In genomic region chr4:135353794-135354450, GRCm38 (mm10) we compare ENCODE assay signal across 8 mouse cellular contexts. TPM values are rescaled to one million over a fixed set of nuclear protein-coding genes. Genes with fewer than 3 reads are reported as not detected.
DNase-seq lines count a peak whose midpoint lies in the region; ATAC-seq and TF ChIP-seq lines count a peak whose summit lies in the region.

No protein-coding gene starts in this region.

- DNase-seq in testis, postnatal 10 days (ENCODE audit: low spot score), result no peak
- peak; percentile 8 to 14 for DNase-seq in cerebellum, postnatal 14 days
- no peak for DNase-seq in frontal cortex, postnatal 25 days (ENCODE audit: low spot score in 2 of 2)
- DNase-seq in left cerebral cortex, postnatal 4 days, result no peak

- H3K27me3 ChIP-seq in testis, adult 2 months (ENCODE audit: control insufficient read depth, insufficient read depth, low read length), result no peaks in the 10 kb centered on the region
- H3K27me3 ChIP-seq in heart, embryonic 14.5 days (ENCODE audit: control insufficient read depth, insufficient read depth, low read length), result no peaks in the 10 kb centered on the region
- no peaks in the 10 kb centered on the region; the same call in 1 of the 2 replicates for H3K27me3 ChIP-seq in liver, embryonic 12.5 days (replicated peaks)
- H3K27me3 ChIP-seq in neural tube, embryonic 12.5 days (replicated peaks), result no peaks in the 10 kb centered on the region

- ATAC-seq in heart, embryonic 14.5 days (ENCODE audit: insufficient number of reproducible peaks, insufficient read depth, low FRiP score, low read depth), result no peak
- peak; percentile 70 for ATAC-seq in liver, embryonic 12.5 days
- ATAC-seq in neural tube, embryonic 12.5 days (ENCODE audit: low FRiP score, low read depth), result peak; percentile 27

- H3K9me3 ChIP-seq in heart, embryonic 14.5 days (ENCODE audit: control insufficient read depth, low read length), result no peaks in the 10 kb centered on the region
- H3K9me3 ChIP-seq in liver, embryonic 12.5 days (replicated peaks), result no peaks in the 10 kb centered on the region
- H3K9me3 ChIP-seq in neural tube, embryonic 12.5 days, result no peaks in the 10 kb centered on the region

- peak overlapping the region; percentile 80 for H3K4me2 ChIP-seq in heart, embryonic 14.5 days (ENCODE audit: low read length)
- H3K4me2 ChIP-seq in liver, embryonic 12.5 days, result peak overlapping the region; percentile 89
- peak overlapping the region; percentile 65 for H3K4me2 ChIP-seq in neural tube, embryonic 12.5 days (replicated peaks)

- intact Hi-C loops in left cerebral cortex, postnatal 4 days (cut with DNase I), result no loop called here

- no peak for TF ChIP-seq CTCF in testis, adult 2 months (IDR thresholded peaks at IDR 0.05; ENCODE audit: control insufficient read depth, insufficient read depth, insufficient replicate concordance, low read depth, low read length)

- WGBS in heart, embryonic 14.5 days, result 11% methylated on average over 12 of the region's 12 CpGs
- WGBS in liver, embryonic 12.5 days (ENCODE audit: insufficient replicate concordance), result 3% methylated on average over 12 of the region's 12 CpGs
- WGBS in neural tube, embryonic 12.5 days, result 22% methylated on average over 12 of the region's 12 CpGs

- peak overlapping the region; percentile 91 for H3K27ac ChIP-seq in testis, adult 2 months (ENCODE audit: control insufficient read depth, insufficient read depth, low read depth, low read length)
- peak overlapping the region; percentile 92 to 98 for H3K27ac ChIP-seq in heart, embryonic 14.5 days (replicated peaks in 1 of 2; ENCODE audit: control insufficient read depth in 1 of 2, insufficient read depth in 1 of 2, low read depth in 2 of 2, low read length in 2 of 2)
- H3K27ac ChIP-seq in liver, embryonic 12.5 days, result peak overlapping the region; percentile 99
- H3K27ac ChIP-seq in neural tube, embryonic 12.5 days, result peak overlapping the region; percentile 74

- no peak for TF ChIP-seq POLR2A in testis, adult 2 months (IDR thresholded peaks at IDR 0.05; ENCODE audit: control insufficient read depth, low read depth, low read length)

- no peaks in the 10 kb centered on the region for H3K36me3 ChIP-seq in testis, adult 2 months (ENCODE audit: control insufficient read depth, insufficient read depth, low read length)
- H3K36me3 ChIP-seq in heart, embryonic 14.5 days (ENCODE audit: control insufficient read depth, insufficient read depth, low read length), result peaks cover 10% of the 10 kb centered on the region; the same call in 1 of the 2 replicates
- peaks cover 23% of the 10 kb centered on the region for H3K36me3 ChIP-seq in liver, embryonic 12.5 days
- peaks cover 10% of the 10 kb centered on the region for H3K36me3 ChIP-seq in neural tube, embryonic 12.5 days

- H3K9ac ChIP-seq in heart, embryonic 14.5 days (ENCODE audit: low read length), result peak overlapping the region; percentile 78
- peak overlapping the region; percentile 76 for H3K9ac ChIP-seq in liver, embryonic 12.5 days
- H3K9ac ChIP-seq in neural tube, embryonic 12.5 days, result peak overlapping the region; percentile 58

- H3K4me1 ChIP-seq in testis, adult 2 months (ENCODE audit: control insufficient read depth, insufficient read depth, low read length), result peaks cover 9% of the 10 kb centered on the region
- peaks cover 5 to 14% of the 10 kb centered on the region in 2 experiments for H3K4me1 ChIP-seq in heart, embryonic 14.5 days (ENCODE audit: control insufficient read depth in 2 of 2, insufficient read depth in 2 of 2, low read length in 2 of 2)
- peaks cover 56% of the 10 kb centered on the region for H3K4me1 ChIP-seq in liver, embryonic 12.5 days
- peaks cover 20% of the 10 kb centered on the region for H3K4me1 ChIP-seq in neural tube, embryonic 12.5 days

- peak overlapping the region; percentile 98 for H3K4me3 ChIP-seq in testis, adult 2 months (ENCODE audit: control insufficient read depth, low read depth, low read length)
- peak overlapping the region; percentile 42 to 97 for H3K4me3 ChIP-seq in heart, embryonic 14.5 days (ENCODE audit: control insufficient read depth in 1 of 2, insufficient read depth in 1 of 2, low read depth in 1 of 2, low read length in 2 of 2)
- H3K4me3 ChIP-seq in liver, embryonic 12.5 days, result peak overlapping the region; percentile 96
- peak overlapping the region; percentile 98 for H3K4me3 ChIP-seq in neural tube, embryonic 12.5 days

RNA-seq across cellular contexts. Expression of gene Srrm1, which starts 0.8 kb away (rescaled TPM):
- 23.5 and 25.7 TPM in 2 replicates for polyA plus RNA-seq in testis, adult 2 months (2012; rRNA removed)
- 120 TPM in 2 replicates for polyA plus RNA-seq in heart, embryonic 14.5 days (2014; fragmentation: Nextera tagmentation; extraction: Ambion mirVana)
- polyA plus RNA-seq in liver, embryonic 12.5 days (2016; fragmentation: Nextera tagmentation; extraction: Ambion mirVana), result 170 and 173 TPM in 2 replicates
- polyA plus RNA-seq in neural tube, embryonic 12.5 days (2016; fragmentation: Nextera tagmentation; extraction: Ambion mirVana), result 191 and 241 TPM in 2 replicates
- total RNA-seq in left cerebral cortex, postnatal 4 days (2021), result 100 to 1,000 TPM; 162 to 169 TPM

RNA-seq across cellular contexts. Expression of gene Ncmap, which starts 44.1 kb away (rescaled TPM):
- polyA plus RNA-seq in testis, adult 2 months (2012; rRNA removed), result 1.6 and 2.1 TPM in 2 replicates
- 0.22 and 0.41 TPM in 2 replicates for polyA plus RNA-seq in heart, embryonic 14.5 days (2014; fragmentation: Nextera tagmentation; extraction: Ambion mirVana)
- polyA plus RNA-seq in liver, embryonic 12.5 days (2016; fragmentation: Nextera tagmentation; extraction: Ambion mirVana), result 0.08 and 0.11 TPM in 2 replicates
- polyA plus RNA-seq in neural tube, embryonic 12.5 days (2016; fragmentation: Nextera tagmentation; extraction: Ambion mirVana), result 1.3 and 1.7 TPM in 2 replicates
- total RNA-seq in left cerebral cortex, postnatal 4 days (2021), result under 1 TPM; 0.60 to 0.66 TPM

Comparison
In these comparisons a context has a peak if more than half of its experiments do, and no peak if none do; other contexts are left out.
1. DNase-seq: peak in cerebellum, postnatal 14 days (2 of 2); none in testis, postnatal 10 days (single experiment), frontal cortex, postnatal 25 days (0 of 2) and left cerebral cortex, postnatal 4 days (single experiment).
2. Peak in every context shown above with its lines, with median percentiles within 50 percentile points of each other: H3K27ac ChIP-seq, H3K4me3 ChIP-seq, H3K4me2 ChIP-seq and H3K9ac ChIP-seq.